Mouse (Mus musculus) stomach, embryonic 14.5 days (tissue): ENCODE data around the gene Bcl3. TPM values are rescaled to one million over a fixed set of nuclear protein-coding genes. Genes with fewer than 3 reads are reported as not detected.

Experiments used
- ATAC-seq: fragments of 200-750 bp; cut with Nextera tagmentation; 2 replicates; pipeline ENCODE4 v1.8.0; 2017; ENCODE audit warnings: low read depth, moderate TSS enrichment; ENCODE audit not compliant: insufficient number of reproducible peaks, insufficient read depth, low FRiP score
- H3K27ac ChIP-seq: fragments of 300-500 bp; sonication (generic); 2 replicates; pipeline ENCODE4 v1.5.1; 2014; ENCODE audit warnings: mild to moderate bottlenecking, low read length, moderate library complexity, mixed read lengths
- H3K27me3 ChIP-seq: fragments of 300-500 bp; sonication (generic); 2 replicates; pipeline ENCODE4 v1.6.1; 2014; ENCODE audit warnings: low read length, control low read depth, mixed read lengths; ENCODE audit not compliant: control insufficient read depth, insufficient read depth
- H3K36me3 ChIP-seq: fragments of 300-500 bp; sonication (generic); 2 replicates; pipeline ENCODE4 v1.6.1; 2014; ENCODE audit warnings: mild to moderate bottlenecking, control low read depth, low read length, moderate library complexity, mixed read lengths; ENCODE audit not compliant: control insufficient read depth, insufficient read depth
- H3K4me1 ChIP-seq: fragments of 300-500 bp; sonication (generic); 2 replicates; pipeline ENCODE4 v1.6.1; 2014; ENCODE audit warnings: low read length, control low read depth, mixed read lengths; ENCODE audit not compliant: control insufficient read depth, insufficient read depth
- H3K4me2 ChIP-seq: fragments of 300-500 bp; sonication (generic); replicated peaks from 2 replicates; pipeline ENCODE4 v1.6.1; 2014; ENCODE audit warnings: low read depth, low read length, control low read depth
- H3K4me3 ChIP-seq: fragments of 300-500 bp; sonication (generic); 2 replicates; pipeline ENCODE4 v1.5.1; 2014; ENCODE audit warnings: low read depth, low read length, control low read depth
- H3K9ac ChIP-seq: fragments of 300-500 bp; sonication (generic); replicated peaks from 2 replicates; pipeline ENCODE4 v1.6.1; 2014; ENCODE audit warnings: low read depth, mild to moderate bottlenecking, control low read depth, low read length, moderate library complexity, mixed read lengths
- H3K9me3 ChIP-seq: fragments of 300-500 bp; sonication (generic); 2 replicates; pipeline ENCODE4 v1.6.1; 2016; ENCODE audit warnings: low read depth, low read length, control low read depth; ENCODE audit not compliant: control insufficient read depth
- WGBS: fragments of 180-500 bp; shearing (Covaris S2); extraction: QIAGEN DNeasy Blood & Tissue Kit; methylation state at CpG from one replicate; pipeline ENCODE4 v1.1.7; 2014; 5-methylcytosine and 5-hydroxymethylcytosine counted together
- polyA plus RNA-seq: library from polyadenylated mRNA; unstranded; fragments of >200 nt; fragmentation: Nextera tagmentation; extraction: Ambion mirVana; gene quantifications from 2 replicates; pipeline ENCODE4 v1.2.1, GENCODE M21; 2014

The Bcl3 gene
- polyA plus RNA-seq, 1 experiment from 2014 or later: 10.7 TPM

DNA sequence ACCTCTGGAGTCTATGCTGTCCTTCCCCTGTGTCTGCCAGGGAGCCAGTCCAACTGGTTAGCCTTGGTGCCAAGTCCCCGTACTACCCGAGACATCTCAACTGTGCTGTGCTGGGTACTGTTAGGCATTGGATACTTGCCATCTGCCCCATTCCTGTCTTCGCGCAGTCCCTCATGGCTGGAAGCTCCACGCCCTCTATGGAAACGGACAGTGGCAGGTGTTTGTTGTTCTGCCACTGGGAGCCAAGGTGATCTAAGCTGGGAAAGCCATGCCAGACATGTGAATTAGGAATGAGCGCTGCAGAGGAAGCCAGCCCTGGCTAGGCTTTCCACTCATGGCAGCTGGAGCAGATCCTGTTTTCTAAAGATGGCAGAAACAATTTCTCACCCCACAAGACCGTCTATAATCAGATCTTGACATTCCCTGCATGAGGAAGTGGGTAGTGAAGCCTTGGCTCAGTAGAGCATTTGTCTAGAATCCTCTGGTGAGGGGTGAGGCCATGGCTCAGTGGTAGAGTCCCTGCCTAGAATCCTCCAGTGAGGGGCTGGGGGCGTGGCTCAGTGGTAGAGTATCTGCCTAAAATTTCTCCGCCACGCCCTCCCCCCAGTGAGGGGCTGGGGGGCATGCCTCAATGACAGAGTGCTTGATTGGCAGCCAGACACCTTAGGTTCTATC lies 45.4 kb downstream of the Bcl3 start:
- H3K9me3 ChIP-seq: no peaks in the 10 kb centered on the region
- no peak for ATAC-seq
- H3K27me3 ChIP-seq: no peaks in the 10 kb centered on the region
- WGBS: 87% methylated on average over 11 of the region's 11 CpGs
- no peak overlapping the region for H3K4me3 ChIP-seq
- H3K9ac ChIP-seq: no peak overlapping the region
- H3K27ac ChIP-seq: no peak overlapping the region
- no peaks in the 10 kb centered on the region for H3K36me3 ChIP-seq
- H3K4me2 ChIP-seq: no peak overlapping the region
- H3K4me1 ChIP-seq: no peaks in the 10 kb centered on the region

GRCm38 (mm10) chr7:19771682-19772081 lies 50.9 kb downstream of the Bcl3 start:
- Histone ChIP-seq H3K27me3 (no peaks in the 10 kb centered on the region), H3K4me3 (no peak overlapping the region), H3K4me1 (peaks cover 26% of the 10 kb centered on the region), H3K9me3 (no peaks in the 10 kb centered on the region), H3K9ac (no peak overlapping the region), H3K36me3 (peaks cover under 1% of the 10 kb centered on the region; the same call in 1 of the 2 replicates), H3K4me2 (no peak overlapping the region; the same call in 1 of the 2 replicates), H3K27ac (no peak overlapping the region)
- no peak for ATAC-seq
- WGBS: 49% methylated on average over 4 of the region's 4 CpGs

DNA sequence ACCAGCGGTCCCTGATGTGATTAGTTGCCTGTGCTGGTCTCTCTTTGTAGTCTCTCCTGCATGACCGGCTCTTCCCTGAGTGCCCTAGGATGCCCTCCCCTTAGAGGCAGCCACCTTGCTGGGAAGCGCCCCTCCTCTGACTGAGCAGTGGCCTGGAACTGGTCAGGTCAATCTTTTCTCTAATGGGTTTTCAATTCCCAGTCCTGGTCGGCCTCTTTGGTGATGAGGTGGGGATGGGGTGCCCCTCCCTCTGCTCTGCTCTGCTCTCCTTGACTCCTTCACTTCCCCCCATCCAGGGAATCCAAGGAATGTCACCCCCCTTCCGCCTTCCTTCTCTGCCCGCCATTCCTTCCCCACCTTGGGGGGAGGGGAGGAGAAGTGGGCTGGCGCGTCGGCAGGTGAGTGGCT lies 51.6 kb downstream of the Bcl3 start, which contains the start of gene Bcam:
TSS of gene Bcam (minus strand) at position 33 of the 408 bp plus-strand sequence.
- Histone ChIP-seq H3K9ac (peak within 1 kb of the TSS; percentile 65), H3K27me3 (no peaks in the 10 kb centered on the region), H3K4me3 (peak within 1 kb of the TSS; percentile 62), H3K9me3 (no peaks in the 10 kb centered on the region), H3K4me2 (peak within 1 kb of the TSS; percentile 91), H3K4me1 (peaks cover 26% of the 10 kb centered on the region), H3K27ac (peak within 1 kb of the TSS; percentile 68; the same call in 1 of the 2 replicates), H3K36me3 (peaks cover 3% of the 10 kb centered on the region; the same call in 1 of the 2 replicates)
- WGBS: 2% methylated on average over 9 of the region's 9 CpGs
- peak; percentile 21; the same call in 1 of the 2 replicates for ATAC-seq

DNA sequence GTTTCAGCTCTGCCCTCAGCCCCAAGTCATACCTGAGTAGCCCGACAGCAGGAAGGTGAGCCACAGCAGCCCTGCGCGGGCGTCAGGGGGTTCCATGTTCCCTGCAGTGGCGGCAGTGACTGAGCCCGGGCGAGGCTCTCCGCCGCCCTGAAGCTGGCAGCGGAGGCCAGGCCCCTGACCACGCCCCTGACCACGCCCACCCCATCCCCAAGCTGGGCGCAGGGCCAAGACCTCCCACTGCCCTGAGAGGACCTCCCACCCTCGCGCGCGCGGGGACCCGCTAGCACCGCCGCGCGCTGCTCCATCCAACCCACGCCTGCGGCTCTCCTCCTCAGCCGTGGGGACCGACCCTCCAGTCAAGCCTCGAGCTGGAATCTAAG lies 52.2 kb downstream of the Bcl3 start:
- peak overlapping the region; percentile 68; the same call in 1 of the 2 replicates for H3K27ac ChIP-seq
- WGBS: under 1% methylated on average over 28 of the region's 28 CpGs
- peaks cover 26% of the 10 kb centered on the region for H3K4me1 ChIP-seq
- H3K27me3 ChIP-seq: no peaks in the 10 kb centered on the region
- H3K4me2 ChIP-seq: peak overlapping the region; percentile 91
- peak overlapping the region; percentile 62 for H3K4me3 ChIP-seq
- H3K9ac ChIP-seq: peak overlapping the region; percentile 65
- peak; percentile 79 for ATAC-seq
- H3K36me3 ChIP-seq: peaks cover 6% of the 10 kb centered on the region
- H3K9me3 ChIP-seq: no peaks in the 10 kb centered on the region

DNA sequence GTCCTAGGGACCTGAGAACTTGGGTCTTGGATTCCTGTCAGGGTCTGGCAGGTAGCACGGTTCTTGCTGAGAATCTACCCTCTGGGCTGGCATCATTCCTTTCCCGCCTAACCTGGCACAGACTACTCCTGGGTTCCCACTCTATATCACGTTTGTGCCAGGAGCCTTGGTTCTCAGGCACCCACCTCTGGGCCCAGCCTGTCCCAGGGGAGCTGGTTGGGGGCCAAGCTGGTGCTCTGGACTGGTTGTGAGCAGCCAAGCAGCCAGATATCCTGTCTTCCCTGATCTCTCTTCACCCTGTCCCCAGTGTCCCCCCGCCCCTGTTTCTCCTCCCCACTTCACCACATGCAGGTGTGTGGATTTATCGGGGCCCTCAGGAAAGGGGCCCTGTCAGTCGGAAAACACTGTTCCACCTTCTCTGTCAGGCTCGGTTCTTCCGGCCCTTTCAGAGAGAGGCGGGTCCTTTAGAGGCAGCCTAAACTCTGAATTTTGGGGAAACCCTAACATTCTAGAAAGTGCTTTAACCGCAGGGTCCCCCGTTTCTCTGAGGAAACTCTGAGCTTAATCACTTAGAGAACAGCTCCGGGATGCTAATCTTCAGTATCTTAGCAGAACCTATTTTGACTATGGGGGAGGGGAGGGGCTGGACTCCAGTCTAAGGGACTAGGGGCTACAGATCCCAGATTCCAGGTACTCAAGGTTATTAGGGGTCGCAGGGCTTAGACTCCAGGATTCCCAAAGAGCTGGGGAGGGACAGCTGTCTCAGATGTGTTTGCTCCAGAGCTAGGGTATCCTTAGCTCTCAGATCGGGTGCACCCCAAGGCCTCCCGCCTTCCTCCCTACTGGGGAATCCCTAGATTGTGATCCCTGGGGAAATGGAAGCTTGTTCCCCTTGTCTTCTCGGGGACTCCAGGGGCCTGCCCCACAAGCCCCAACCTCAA lies 52.9 kb downstream of the Bcl3 start:
- Histone ChIP-seq H3K4me3 (peak overlapping the region; percentile 62), H3K4me2 (peak overlapping the region; percentile 91), H3K36me3 (peaks cover 10% of the 10 kb centered on the region), H3K9ac (peak overlapping the region; percentile 65), H3K27me3 (no peaks in the 10 kb centered on the region), H3K27ac (peak overlapping the region; percentile 68), H3K9me3 (no peaks in the 10 kb centered on the region), H3K4me1 (peaks cover 26% of the 10 kb centered on the region)
- peak; percentile 11 for ATAC-seq
- 6% methylated on average over 16 of the region's 16 CpGs for WGBS

DNA sequence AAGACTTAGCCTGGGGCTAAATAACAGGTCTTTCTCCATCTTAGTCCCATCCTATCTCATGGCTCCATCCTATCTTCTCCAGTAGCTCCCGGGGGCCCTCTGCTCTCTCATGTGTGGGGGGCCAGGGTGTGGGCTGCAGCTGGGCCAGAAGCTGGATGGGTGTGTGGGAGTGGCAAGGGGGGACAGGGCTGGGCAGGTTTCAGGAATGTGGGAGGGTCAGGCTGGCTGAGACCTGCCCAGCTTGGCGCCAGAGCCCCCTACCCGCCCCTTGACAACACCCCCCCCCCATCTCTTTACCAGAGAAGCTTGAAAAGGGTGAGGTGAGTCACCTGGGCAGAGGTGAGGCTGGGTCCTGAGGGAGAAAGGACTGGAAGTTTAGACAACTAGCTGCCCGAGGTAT lies 53.6 kb downstream of the Bcl3 start:
- Histone ChIP-seq H3K9ac (no peak overlapping the region), H3K4me2 (peak overlapping the region; percentile 91), H3K36me3 (peaks cover 16% of the 10 kb centered on the region), H3K4me3 (peak overlapping the region; percentile 62), H3K27ac (0 out of 2 replicates have a peak overlapping the region, but pooled peaks have one; percentile 22), H3K9me3 (no peaks in the 10 kb centered on the region), H3K27me3 (no peaks in the 10 kb centered on the region), H3K4me1 (peaks cover 26% of the 10 kb centered on the region)
- peak; percentile 70 for ATAC-seq
- 13% methylated on average over 4 of the region's 4 CpGs for WGBS

- no peaks in the 10 kb centered on the region for H3K27me3 ChIP-seq
- no peak for ATAC-seq
- peak overlapping the region; percentile 22; the same call in 1 of the 2 replicates for H3K27ac ChIP-seq
- peak overlapping the region; percentile 4; the same call in 1 of the 2 replicates for H3K4me3 ChIP-seq
- no peaks in the 10 kb centered on the region for H3K9me3 ChIP-seq
- no peak overlapping the region for H3K9ac ChIP-seq
- peaks cover 26% of the 10 kb centered on the region for H3K4me1 ChIP-seq
- WGBS: 61% methylated on average over 14 of the region's 14 CpGs
- peak overlapping the region; percentile 91 for H3K4me2 ChIP-seq
- peaks cover 20% of the 10 kb centered on the region for H3K36me3 ChIP-seq
Observed at GRCm38 (mm10) chr7:19768251-19768650, 54.3 kb downstream of the Bcl3 start.

DNA sequence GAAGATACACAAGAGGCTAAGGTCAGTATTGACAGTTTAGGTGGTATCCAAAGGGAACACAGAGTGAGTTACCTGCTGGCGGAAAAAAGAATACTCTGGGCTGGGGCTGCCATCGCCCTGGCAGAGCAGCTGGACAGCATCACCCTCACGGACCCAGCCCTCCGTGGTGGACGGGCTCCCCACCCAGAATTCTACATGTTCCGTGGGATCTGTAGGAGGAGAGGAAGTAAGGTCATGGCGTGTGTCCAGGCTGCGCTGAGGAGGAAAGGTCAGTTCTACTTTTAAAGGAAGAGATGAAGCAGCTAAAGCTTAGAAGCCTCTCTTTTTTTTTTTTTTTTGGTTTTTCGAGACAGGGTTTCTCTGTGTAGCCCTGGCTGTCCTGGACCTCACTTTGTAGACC lies 58.0 kb downstream of the Bcl3 start:
- no peak overlapping the region for H3K4me3 ChIP-seq
- H3K36me3 ChIP-seq: peaks cover 23% of the 10 kb centered on the region
- no peaks in the 10 kb centered on the region for H3K9me3 ChIP-seq
- no peak overlapping the region for H3K9ac ChIP-seq
- no peak overlapping the region for H3K4me2 ChIP-seq
- no peaks in the 10 kb centered on the region for H3K27me3 ChIP-seq
- peaks cover 18% of the 10 kb centered on the region for H3K4me1 ChIP-seq
- no peak for ATAC-seq
- no peak overlapping the region for H3K27ac ChIP-seq
- 87% methylated on average over 8 of the region's 9 CpGs for WGBS
